Mouse (Mus musculus) adrenal gland, postnatal 36 days (tissue): ENCODE results near the gene Ppp1r37. TPM values are rescaled to one million over a fixed set of nuclear protein-coding genes. Genes with fewer than 3 reads are reported as not detected.
A peak's percentile ranks its signal among the peaks of the same experiment; 100 is the strongest.
"Not testable (repeated sequence)": the region's sequence is repeated elsewhere in the genome, so short reads cannot be mapped to it uniquely, and the experiment has no call there.

ENCODE experiments used
- DNase-seq, 2 experiments: peaks; one replicate each; pipeline ENCODE4 v3.0.0; 2021; ENCODE audit warnings: mixed read lengths in 1 of 2
- total RNA-seq, 2 experiments: library from RNA; stranded (reverse); gene quantifications; 2 replicates each; pipeline ENCODE4 v1.2.3; 2021

Ppp1r37 gene
- total RNA-seq, 2 experiments from 2014 or later, result 65.5 to 70.2 TPM

- no peak for DNase-seq
Observed at GRCm38 (mm10) chr7:19541681-19542154, 21.2 kb downstream of the Ppp1r37 start.

DNA sequence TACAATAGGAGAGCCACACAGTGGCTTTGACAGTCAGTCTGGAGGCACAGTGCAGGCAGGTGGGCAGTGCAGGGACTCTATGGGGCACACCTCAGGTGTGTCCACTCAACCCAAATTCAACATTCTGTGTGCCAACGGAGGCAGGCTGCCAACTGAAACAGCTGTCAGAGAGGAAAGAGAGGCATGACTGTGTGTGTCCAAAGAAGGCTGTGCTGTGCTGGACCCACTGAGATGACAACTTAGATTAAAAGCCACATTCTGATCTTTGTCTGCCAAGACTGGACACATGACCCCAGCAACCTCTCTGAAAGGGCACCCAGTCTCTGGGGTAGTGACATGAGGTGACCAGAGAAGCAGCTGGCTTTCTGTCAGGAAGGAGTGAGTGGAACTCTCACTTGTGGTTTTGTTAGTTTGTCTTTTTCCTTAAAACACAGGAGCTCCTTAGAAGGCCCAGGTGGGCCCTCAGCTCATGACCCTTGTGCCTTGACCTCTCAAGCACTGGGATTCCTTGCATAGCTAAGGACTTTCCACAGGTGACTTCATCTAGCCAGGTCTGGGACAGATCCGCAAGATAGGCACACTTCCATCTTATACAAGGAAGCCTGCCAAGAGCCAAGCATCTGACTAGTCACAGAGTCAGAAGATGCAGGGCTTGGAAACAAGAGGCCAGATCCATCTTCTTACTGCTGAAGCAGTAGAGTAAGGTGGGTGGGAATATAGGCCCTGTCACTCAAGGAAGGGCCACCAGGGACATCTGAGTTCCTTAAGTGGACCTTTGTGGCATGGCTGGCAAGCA, 21.9 kb downstream of the Ppp1r37 start:
- DNase-seq, result peak in 1 of 2 experiments; percentile 39

DNA sequence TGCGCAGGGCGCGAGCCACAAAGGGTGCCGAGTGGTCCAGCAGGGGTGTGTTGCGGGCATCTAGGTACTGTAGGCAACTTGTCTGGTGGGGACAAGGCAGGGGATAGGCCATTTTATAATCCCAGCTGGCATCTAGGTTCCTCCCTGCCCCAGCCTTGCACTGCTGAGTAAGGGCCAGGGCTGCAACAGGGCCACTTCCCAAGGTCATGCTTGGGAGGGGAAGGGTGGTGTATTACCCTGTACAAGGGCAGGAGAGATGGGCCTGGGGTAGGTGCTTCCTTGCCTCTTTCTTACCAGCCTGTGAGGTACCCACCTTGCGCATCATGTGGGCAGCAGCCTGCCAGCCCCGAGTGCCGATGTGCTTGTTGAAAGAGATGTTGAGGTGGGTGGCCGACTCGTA, 28.2 kb downstream of the Ppp1r37 start:
- peak; percentile 25 to 51 for DNase-seq

DNA sequence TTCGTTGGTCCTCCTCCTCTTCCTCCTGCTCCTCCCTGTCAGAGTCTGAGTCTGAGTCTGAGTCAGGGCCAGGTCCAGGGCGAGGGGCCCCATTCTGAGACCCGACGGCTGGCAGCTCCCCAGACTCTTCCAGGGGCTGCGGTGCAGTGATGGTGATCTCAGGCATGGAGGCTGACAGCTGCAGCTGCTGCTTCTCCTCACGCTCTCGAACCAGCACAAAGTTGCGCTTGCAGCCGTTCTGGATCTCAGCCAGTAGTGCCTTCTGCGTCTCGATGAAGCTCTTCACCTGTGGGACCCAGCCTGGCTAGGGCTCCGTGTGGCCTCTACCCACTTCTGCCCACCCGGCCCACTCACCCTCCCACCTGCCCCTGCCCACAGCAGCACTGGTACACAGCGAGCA, 30.6 kb downstream of the Ppp1r37 start:
- no peak for DNase-seq

DNA sequence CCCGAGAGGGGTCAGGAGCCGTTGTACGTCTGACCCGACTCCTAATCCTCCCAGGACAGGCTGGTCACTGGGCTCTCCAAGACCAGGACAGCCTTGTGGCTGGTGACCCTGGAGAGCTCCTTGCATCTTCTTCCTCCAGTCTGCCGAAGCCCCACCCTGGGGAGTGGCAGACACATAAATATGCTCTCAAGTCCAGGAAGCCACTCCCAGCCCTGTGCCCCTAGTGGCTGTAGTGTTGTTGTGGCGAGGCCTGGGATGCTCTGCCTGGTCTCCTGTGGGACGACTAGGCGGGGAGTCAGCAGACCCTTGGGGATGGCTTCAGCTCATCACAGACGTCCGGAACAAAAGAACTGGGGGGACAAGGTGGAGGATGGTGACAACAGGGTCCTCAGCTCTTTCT, 31.8 kb downstream of the Ppp1r37 start:
- DNase-seq, result no peak

GRCm38 (mm10) chr7:19525105-19525481, 37.8 kb downstream of the Ppp1r37 start:
- DNase-seq, result no peak

DNA sequence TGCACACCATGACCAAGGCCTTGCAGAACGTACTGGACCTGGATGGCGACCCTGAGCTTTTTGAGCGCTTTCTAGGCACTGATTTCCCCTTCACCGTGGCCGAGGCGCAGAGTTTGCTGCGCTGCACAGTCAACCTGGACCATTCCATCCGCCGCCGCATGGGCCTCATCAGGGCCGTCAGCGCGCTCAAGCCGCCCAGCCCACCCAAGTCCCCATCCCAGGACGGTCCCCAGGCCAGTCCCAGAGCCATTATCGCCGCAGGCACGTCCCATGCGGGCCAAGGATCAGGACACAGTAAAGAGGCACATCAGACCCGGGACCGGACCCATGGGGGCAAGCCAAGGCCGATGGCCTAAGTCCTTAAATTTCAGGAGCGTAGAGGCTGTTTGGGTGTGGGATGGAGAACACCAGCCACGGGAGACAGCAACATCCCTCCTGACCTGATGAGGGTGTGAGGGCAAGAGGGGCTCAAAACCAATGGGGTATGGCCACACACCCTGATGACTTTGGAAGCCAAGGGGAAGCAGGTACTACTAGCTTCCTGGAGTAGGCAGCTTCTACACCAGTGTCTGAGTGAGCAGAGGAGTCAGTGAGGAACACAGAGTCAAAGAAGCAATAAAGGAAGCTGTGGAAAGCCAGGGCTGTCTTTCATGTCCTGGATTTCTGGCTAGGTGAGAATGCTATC, 38.3 kb downstream of the Ppp1r37 start:
- DNase-seq, result no peak

- peak; percentile 65 to 75 for DNase-seq
Observed at GRCm38 (mm10) chr7:19523757-19524419, 39.0 kb downstream of the Ppp1r37 start.

- peak; percentile 25 to 29 for DNase-seq
Observed at GRCm38 (mm10) chr7:19523017-19523756, 39.7 kb downstream of the Ppp1r37 start.

DNA sequence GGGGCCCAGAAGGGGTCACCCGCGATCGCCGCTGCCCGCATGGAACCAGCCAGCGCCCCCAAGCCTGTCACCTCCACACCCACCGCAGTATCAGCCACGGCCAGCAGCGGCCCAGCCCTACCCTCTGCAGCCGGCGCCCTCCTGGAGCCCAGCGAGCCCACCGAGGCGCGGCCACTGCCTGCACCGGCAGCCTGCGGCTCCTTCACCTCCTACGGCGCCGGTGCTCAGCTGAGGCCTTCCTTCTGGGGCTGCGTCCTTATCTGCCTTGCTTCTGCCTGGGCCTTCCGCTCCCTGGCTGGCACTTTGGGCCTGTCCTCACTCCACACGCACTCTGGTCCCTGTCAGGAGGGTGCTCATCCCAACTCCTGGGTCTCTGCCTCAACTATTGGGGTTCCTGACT, 42.8 kb downstream of the Ppp1r37 start:
- no peak for DNase-seq

- DNase-seq, result peak; percentile 41 to 61
Observed at GRCm38 (mm10) chr7:19517652-19518365, 45.1 kb downstream of the Ppp1r37 start, which contains the start of gene Nkpd1. TSS of gene Nkpd1 (plus strand) at chr7:19517838.

DNA sequence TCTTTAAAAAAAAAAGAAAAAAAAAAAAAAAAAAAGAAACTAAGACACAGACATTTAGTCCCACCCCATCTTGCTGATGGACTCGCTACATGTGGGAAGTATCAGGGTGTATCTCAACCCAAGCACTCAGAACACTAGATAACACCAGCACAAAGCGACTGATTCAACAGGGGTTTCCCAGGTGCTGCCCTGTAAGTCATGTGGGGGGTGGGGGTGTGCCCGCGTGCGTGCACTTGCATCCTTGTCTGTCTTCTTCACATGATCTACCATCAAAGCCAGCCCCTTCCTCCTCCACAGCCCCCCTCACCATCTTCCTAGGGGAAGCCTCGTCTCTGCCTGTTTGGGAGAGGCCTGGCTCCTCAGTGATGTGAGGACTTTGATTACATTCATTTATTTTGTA, 50.5 kb downstream of the Ppp1r37 start:
- no peak for DNase-seq

DNA sequence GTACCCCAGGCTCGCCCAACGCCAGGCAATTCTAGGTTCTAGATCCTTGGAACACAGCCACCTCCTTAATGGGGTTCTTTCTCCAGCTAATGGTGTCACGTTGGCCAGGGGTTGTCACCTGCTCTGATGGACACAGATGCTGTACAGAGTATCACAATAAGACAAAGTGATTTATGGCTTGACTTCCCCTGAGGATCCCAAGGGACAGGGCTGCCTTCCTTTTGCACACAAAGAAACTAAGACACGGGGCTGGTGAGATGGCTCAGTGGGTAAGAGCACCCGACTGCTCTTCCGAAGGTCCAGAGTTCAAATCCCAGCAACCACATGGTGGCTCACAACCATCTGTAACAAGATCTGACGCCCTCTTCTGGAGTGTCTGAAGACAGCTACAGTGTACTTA, 50.9 kb downstream of the Ppp1r37 start:
- not testable (repeated sequence) for DNase-seq

GRCm38 (mm10) chr7:19509786-19510185, 53.1 kb downstream of the Ppp1r37 start:
- DNase-seq, result no peak

DNA sequence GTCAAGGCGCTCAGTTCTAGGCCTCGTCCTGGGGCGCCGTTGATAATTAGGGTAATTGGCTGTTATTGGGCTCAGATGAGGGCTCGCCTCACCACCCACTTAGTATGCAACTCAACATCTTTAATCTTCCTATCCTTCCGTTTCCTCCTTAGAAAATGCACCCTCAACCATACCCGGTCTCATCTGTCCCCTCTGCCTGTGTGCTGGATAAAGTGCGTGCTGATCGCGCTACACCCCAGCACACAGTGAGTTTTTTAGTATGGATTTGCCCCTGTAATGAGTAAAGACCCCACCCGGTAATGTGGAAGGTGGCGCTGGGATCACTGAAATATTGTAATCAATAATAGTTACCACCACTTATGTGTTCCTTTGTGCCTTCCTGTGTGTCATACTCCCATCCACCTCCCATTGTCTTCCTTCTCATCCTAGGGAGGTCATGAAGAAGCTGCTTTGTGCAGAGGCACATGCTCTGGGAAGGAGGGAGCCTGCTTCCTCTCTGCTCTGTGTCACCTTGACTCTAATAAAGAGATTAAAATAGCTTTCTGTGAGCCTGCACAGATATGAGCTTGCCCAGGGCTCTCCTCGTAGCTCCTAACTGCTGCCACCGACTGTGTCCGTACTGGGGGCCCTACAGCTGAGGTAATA, 53.8 kb downstream of the Ppp1r37 start:
- DNase-seq, result no peak

- peak; percentile 93 for DNase-seq
Observed at GRCm38 (mm10) chr7:19508150-19508923, 54.5 kb downstream of the Ppp1r37 start, which contains the start of the genes Bloc1s3 and Trappc6a. TSS of gene Bloc1s3 (minus strand) at chr7:19508367. TSS of gene Trappc6a (plus strand) at chr7:19508395.

- no peak for DNase-seq
Observed at GRCm38 (mm10) chr7:19507612-19507981, 55.3 kb downstream of the Ppp1r37 start.

DNA sequence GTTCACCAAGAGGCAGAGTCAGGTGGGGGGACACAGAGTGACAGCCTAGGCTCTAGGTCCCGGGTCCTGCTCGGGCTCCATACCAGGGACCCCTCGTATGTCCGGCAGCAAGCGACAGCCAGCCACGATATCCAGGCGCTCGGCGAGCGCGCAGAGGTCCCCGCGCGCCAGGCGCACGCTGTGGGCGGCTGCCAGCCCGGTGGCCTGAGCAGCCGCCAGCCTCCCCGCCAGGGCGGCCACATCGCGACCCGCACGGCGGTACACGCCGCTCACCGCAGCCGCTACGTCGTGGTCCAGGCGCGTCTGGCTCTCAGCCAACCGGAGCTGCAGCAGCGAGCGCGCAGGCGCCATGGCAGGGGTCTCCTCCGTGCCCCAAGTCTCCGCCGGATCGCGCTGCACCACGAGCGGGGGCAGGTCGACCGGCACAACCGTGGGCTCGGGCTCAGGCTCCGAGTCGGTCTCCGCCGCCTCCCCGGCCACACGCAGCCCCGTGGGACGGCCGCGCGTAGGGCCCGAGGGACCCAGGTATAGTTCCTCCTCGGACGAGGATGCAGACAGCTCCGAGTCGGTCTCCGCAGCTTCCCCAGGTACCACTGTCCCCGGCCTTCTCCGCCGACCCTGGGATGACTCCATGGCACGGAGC, 55.8 kb downstream of the Ppp1r37 start:
- peak; percentile 74 to 83 for DNase-seq

- no peak for DNase-seq
Observed at GRCm38 (mm10) chr7:19506326-19506725, 56.5 kb downstream of the Ppp1r37 start.
